Mouse (Mus musculus) left cerebral cortex, adult 18-20 months (tissue): ENCODE results near the gene Insig1. TPM values are rescaled to one million over a fixed set of nuclear protein-coding genes. Genes with fewer than 3 reads are reported as not detected.

Source experiments
- DNase-seq, 2 experiments: peaks; one replicate each; pipeline ENCODE4 v3.0.0; 2021 to 2022; ENCODE audit warnings: low spot score in 2 of 2, mixed read lengths in 1 of 2
- total RNA-seq, 2 experiments: library from RNA; stranded (reverse); gene quantifications; 2 replicates each; pipeline ENCODE4 v1.2.3; 2021

The Insig1 gene
- total RNA-seq, 2 experiments from 2014 or later = 80.7 to 104 TPM

- no peak for DNase-seq
Measured at GRCm38 (mm10) chr5:28061011-28061410, 10.2 kb upstream of the Insig1 start.

- no peak for DNase-seq
Measured at GRCm38 (mm10) chr5:28063989-28064624, 7.1 kb upstream of the Insig1 start.

GRCm38 (mm10) chr5:28065275-28065674 is 5.9 kb upstream of the Insig1 start:
- DNase-seq = no peak

GRCm38 (mm10) chr5:28066311-28066710 is 4.9 kb upstream of the Insig1 start:
- no peak for DNase-seq

GRCm38 (mm10) chr5:28070149-28070827 is 875 bp upstream of the Insig1 start:
- DNase-seq = peak in 1 of 2 experiments; percentile 7

GRCm38 (mm10) chr5:28071456-28072223 is 477 bp downstream of the Insig1 start:
- DNase-seq = peak; percentile 76 to 87

- no peak for DNase-seq
Measured at GRCm38 (mm10) chr5:28079431-28079830, 8.3 kb downstream of the Insig1 start.

- no peak for DNase-seq
Measured at GRCm38 (mm10) chr5:28081127-28081526, 10.0 kb downstream of the Insig1 start.

GRCm38 (mm10) chr5:28081822-28082221 is 10.7 kb downstream of the Insig1 start:
- no peak for DNase-seq

GRCm38 (mm10) chr5:28082312-28082711 is 11.1 kb downstream of the Insig1 start:
- DNase-seq = no peak

GRCm38 (mm10) chr5:28082796-28083195 is 11.6 kb downstream of the Insig1 start:
- DNase-seq = no peak

- DNase-seq = no peak
Measured at GRCm38 (mm10) chr5:28084743-28085142, 13.6 kb downstream of the Insig1 start.

- DNase-seq = no peak
Measured at GRCm38 (mm10) chr5:28090547-28090946, 19.4 kb downstream of the Insig1 start.

GRCm38 (mm10) chr5:28092327-28092726 is 21.2 kb downstream of the Insig1 start:
- no peak for DNase-seq

GRCm38 (mm10) chr5:28093874-28094273 is 22.7 kb downstream of the Insig1 start:
- peak; percentile 74 to 85 for DNase-seq

GRCm38 (mm10) chr5:28094393-28094792 is 23.2 kb downstream of the Insig1 start:
- no peak for DNase-seq

GRCm38 (mm10) chr5:28094846-28095245 is 23.7 kb downstream of the Insig1 start:
- no peak for DNase-seq

GRCm38 (mm10) chr5:28095671-28096070 is 24.5 kb downstream of the Insig1 start:
- no peak for DNase-seq

GRCm38 (mm10) chr5:28106966-28107365 is 35.8 kb downstream of the Insig1 start:
- DNase-seq = no peak

- DNase-seq = no peak
Measured at GRCm38 (mm10) chr5:28107974-28108373, 36.8 kb downstream of the Insig1 start.

- DNase-seq = no peak
Measured at GRCm38 (mm10) chr5:28110881-28111280, 39.7 kb downstream of the Insig1 start.

- no peak for DNase-seq
Measured at GRCm38 (mm10) chr5:28117251-28117880, 46.2 kb downstream of the Insig1 start.
